Mouse (Mus musculus) kidney, postnatal 10 days (tissue): ENCODE data around the gene Lypd6b.

Source experiments
- DNase-seq: peaks from one replicate; pipeline ENCODE4 v3.0.0; 2021; ENCODE audit warnings: mixed read lengths

Gene Lypd6b

DNA sequence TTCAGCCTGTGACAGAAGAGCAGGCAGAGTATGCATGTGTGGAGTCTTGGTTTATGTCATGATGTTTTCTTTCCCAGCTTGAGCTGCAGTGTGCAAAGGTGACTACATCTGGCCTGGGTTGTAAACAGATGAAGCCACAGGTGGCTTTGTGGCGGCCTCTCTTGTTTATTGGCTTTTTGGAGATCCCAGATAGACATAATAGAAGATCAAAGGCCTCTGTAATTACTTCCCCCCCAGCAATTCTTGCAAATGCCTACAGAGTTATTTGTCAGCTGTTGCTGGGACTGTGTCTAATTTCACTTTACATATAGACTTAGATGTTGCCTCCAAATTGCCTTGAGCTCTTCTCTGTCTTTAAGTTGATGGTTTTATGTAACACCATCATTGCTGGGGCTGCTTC, 38.1 kb downstream of the Lypd6b start:
- DNase-seq, result no peak

DNA sequence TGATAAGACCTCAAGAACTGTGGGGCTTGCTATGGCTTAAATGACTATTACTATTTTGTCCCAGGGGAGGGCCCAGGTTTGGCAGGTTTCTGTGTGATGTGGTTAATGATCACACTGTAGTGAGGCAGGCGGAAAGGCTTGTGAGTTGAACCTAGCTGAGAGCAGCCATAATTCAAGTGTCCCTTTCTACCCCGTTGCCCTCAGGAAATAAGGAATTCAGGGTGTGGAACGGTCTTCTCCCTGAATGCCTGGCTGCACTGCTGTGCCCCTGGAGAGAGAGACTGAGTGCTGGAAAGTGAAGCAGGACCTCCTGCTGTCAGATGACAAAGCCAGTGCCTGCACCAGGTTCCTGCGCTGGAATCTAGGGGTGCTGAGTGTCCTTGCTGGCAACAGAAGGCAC, 40.3 kb downstream of the Lypd6b start:
- DNase-seq, result peak; percentile 53

- no peak for DNase-seq
Measured at GRCm38 (mm10) chr2:49830369-49830768, 42.9 kb downstream of the Lypd6b start.

DNA sequence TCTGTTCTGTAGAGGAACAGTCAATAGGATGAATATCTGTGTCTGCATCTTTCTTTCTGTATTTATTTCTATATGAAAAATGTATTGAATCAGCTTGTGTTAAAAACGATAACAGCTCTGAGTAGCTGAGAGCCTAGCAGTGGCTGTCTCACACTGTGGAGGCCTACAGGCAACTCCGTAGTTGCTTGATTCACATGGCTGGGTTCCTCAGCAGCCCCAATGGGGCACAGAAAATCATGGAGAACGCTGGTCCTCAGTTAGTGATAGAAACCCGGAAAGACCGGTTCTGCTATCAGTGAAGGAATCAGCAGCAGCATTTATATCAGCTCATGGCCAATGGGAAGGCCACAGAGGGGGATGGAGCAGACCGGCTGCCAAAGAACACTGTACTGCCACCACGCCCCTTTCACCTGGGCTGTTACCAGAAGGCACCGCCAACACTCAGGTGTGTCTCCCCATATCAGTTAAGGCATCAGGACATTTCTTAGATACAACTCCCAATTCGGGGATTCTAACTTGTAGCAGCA, 44.9 kb downstream of the Lypd6b start:
- DNase-seq, result peak; percentile 30

GRCm38 (mm10) chr2:49837454-49838059, 50.1 kb downstream of the Lypd6b start:
- DNase-seq, result peak; percentile 25

GRCm38 (mm10) chr2:49838611-49839010, 51.1 kb downstream of the Lypd6b start:
- DNase-seq, result peak; percentile 11

DNA sequence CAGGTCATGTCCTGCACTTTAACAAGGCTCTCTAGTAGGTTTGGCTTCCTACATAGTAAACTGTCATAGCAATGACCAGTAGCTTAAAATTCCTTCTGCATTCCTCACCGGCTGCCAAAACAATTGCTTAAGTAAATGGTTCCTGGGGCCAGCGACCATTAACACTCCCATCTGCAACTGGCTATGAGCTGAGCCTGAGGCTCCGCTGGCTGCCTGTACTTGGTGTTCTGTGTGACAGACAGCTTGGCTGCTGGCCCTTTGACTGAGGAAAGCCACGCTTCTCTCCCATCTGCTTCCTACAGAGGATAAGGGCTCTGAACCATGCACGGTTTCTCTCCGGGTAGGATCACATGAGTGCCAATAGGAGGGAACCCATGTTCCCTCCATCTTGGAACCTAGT, 53.1 kb downstream of the Lypd6b start:
- peak; percentile 57 for DNase-seq

GRCm38 (mm10) chr2:49841089-49841488, 53.6 kb downstream of the Lypd6b start:
- no peak for DNase-seq

DNA sequence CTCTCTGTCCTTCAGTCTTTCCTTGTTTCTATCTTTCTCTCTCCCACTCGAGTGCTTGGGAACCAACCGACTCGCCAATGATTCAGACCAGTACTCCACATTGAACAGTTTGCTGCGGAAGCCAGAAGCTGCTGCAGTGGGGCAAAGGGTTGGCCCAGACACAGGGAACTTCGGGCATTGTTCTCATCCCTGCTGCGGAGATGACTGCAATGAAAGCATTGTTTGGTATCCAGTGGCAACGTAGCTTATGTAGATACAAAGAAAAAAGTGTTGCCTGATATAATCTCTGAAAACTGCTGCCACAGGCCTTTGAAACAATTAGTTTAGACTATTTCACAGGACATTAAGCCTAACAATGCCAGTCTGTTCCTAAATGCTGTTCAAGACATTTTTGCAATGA, 57.6 kb downstream of the Lypd6b start:
- no peak for DNase-seq

- DNase-seq, result no peak
Measured at GRCm38 (mm10) chr2:49846097-49846496, 58.6 kb downstream of the Lypd6b start.

DNA sequence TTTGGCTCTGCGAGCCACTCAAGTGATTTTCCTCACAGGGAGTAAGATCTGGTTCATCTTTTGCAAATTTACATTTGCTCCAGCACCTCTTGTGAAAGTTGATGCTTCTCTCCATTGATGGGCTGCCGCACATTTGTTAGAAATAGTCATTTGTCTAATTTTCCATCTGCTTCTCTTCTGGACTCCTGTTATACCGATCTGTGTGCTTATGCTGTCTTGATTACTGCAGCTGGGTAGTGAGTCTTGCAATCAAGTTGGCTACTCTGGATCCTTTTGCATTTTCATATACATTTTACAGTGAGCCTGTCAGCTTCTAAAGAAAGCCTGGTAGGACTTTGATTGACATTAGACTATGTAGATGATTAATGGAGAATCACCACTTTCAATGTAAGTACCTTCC, 59.4 kb downstream of the Lypd6b start:
- DNase-seq, result no peak

DNA sequence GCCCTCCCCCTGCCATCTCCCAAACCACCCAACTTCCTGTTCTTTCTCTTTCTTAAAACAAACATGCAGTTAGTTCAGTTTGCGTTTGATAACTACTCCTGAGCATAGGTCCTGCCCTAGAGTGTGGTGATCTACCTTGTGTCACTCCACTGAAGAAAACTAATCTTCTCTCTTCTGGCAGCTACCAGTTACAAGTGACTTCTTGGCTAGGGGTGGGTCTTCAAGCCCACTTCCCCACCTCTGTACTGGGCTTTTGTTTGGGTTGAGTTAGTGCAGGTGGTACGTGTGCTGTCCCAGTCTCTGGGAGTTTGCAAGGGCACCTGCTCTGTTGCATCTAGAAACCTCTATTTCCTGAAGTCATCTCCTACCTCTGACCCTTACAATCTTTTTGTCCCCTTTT, 60.3 kb downstream of the Lypd6b start:
- DNase-seq, result no peak

- DNase-seq, result no peak
Measured at GRCm38 (mm10) chr2:49849771-49850170, 62.3 kb downstream of the Lypd6b start.

GRCm38 (mm10) chr2:49851977-49852376, 64.5 kb downstream of the Lypd6b start:
- DNase-seq, result no peak

DNA sequence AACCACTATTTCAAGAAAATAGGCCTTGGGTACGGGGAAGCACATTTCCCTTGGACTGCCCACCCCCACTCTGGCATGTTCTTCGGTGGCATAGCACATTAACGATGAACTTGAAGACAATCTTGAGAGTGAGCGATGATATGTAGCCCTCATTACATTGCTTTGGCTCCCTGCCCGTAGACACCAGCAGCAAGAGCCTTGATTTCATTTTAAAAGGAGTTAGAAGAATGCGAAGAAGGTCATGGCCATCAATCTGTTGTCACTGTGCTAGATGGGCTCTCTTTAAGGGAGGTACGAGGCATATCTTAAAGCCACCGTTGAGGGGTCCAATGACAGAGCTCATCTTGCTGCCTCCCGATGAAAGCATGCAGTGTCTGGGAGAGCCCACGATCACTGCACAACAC, 68.7 kb downstream of the Lypd6b start:
- peak; percentile 15 for DNase-seq

DNA sequence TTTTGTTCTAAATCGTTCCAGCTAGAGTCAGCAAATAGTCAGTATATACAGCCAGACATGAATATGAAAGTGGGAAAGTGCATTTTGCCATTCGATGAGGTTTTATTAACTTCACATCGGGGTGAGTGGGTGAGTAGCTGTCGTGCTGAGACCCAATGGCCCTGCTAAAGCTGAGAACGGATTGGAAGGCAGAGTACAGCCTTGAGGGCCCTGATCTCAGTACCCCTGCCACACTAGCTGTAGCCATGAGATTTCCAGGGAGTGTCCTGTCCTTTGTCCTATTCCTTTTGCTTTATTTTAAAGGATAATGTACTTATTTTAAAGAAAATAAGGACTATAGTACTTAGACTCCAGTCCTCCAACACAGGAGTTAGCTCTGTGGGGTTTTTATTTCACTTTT, 69.1 kb downstream of the Lypd6b start:
- no peak for DNase-seq

GRCm38 (mm10) chr2:49860219-49860962, 72.9 kb downstream of the Lypd6b start:
- DNase-seq, result no peak

GRCm38 (mm10) chr2:49860969-49861592, 73.6 kb downstream of the Lypd6b start:
- no peak for DNase-seq

DNA sequence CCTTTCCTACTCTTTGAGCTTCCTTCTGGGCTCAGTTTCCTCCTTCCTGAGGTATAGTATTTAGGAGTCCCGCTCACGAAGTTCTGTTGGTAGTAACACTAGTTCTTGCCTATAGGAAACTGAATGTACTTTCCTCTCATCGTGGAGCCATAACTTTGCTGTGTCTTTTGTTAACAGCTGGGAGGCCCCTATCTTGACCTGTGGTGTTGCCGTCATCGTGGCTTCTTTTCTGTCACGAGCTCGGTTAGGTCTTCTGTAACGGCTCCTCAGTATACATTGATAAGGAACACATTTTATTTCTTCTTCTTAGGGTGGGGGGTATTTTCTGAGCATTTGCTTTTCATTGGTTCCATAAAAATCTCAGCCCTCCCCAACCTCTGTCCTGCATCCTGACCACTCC, 74.2 kb downstream of the Lypd6b start:
- DNase-seq, result no peak

GRCm38 (mm10) chr2:49868116-49868858, 80.8 kb downstream of the Lypd6b start:
- DNase-seq, result no peak

DNA sequence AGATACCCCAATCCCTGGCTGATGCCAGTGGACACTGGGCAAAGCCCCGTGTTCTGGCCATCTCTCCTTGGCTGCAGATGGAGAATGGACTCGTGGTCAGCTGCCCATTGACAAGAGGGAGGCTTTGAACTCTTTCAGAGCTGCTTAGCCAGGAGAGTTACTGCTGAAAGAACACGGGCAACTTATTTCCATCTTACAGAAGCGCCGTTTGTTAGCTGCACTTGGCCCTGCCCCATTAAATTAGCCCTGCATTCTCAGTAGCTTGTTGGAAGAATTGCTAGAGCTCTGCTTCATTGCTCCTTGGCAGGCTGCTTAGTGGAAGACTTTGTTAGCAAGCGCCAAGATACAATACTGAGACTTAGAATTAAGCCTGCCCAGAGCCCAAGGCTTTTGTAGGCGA, 81.6 kb downstream of the Lypd6b start:
- no peak for DNase-seq

- DNase-seq, result no peak
Measured at GRCm38 (mm10) chr2:49869782-49870514, 82.5 kb downstream of the Lypd6b start.

GRCm38 (mm10) chr2:49871012-49871411, 83.5 kb downstream of the Lypd6b start:
- DNase-seq, result no peak
